Mouse (Mus musculus) spleen, adult 18-20 months (tissue): ENCODE results near the gene Scn10a.

Experiments used
- DNase-seq, 2 experiments: peaks; one replicate each; pipeline ENCODE4 v3.0.0; 2022; ENCODE audit warnings: mixed read lengths in 2 of 2

The Scn10a gene

DNA sequence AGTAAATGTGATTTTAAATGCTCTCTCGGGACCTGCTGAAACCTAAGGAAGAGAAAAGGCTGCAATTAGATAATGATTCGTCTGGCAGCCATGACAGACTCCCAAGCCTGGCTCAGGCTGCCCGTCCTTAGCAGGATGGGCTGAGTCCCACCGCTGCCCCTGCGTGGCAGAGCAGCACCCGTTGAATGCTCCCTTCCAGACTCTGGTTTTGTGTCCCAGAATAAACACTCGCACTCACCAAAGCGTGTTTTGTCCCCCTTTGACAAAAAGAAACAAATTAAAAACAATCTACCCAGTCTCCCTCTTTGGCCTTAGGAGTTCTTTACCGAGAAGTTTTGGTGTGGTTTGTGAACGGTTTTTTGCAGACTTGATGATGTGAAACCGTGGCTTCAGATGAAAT lies at the start of gene Scn10a:
Gene Scn10a, minus strand, starts transcription at position 101 of the 400 bp plus-strand sequence.
- no peak for DNase-seq

DNA sequence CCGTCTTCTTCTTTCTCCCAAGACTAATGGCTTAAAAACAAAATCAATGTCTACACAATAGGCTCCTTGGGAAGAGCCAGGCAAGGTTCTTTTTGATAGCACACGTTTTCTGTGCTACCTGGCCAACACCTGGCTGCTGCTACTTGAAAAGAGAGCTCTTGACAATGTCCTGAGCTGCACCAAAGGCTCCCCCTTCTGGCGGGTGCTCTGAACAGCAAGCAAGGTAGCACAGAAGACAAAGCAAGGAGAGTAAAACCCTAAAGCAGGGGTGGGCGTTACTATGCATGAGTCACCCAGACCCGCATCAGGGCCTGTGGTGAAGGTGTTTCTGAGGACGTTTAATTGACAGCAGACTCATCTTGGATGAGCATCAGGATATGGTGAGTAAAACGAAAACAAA lies 49.5 kb upstream of the Scn10a start:
- DNase-seq = peak in 1 of 2 experiments; percentile 31

- DNase-seq = no peak
Observed at GRCm38 (mm10) chr9:119760226-119760625, 41.1 kb upstream of the Scn10a start.

DNA sequence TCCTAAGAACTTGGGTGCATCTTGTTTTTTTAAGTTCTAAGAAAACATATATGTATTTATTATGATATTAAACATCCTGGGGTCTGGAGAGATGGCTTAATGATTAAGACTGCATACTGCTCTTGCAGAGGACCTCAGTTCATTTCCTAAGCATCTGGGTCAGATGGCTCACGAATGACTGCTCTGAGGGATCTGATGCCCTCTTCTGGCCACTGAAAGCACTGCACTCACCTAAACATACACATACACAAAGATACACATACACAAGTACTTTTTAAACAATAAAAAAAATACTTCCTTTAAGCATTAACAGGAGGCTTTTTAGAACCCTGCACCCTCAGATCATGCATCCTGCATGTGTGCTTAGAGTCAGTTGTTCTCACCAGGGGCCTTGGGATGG lies 40.3 kb upstream of the Scn10a start:
- no peak for DNase-seq

GRCm38 (mm10) chr9:119751507-119751906 lies 32.4 kb upstream of the Scn10a start:
- DNase-seq = no peak

- DNase-seq = no peak
Observed at GRCm38 (mm10) chr9:119749112-119749511, 30.0 kb upstream of the Scn10a start.

DNA sequence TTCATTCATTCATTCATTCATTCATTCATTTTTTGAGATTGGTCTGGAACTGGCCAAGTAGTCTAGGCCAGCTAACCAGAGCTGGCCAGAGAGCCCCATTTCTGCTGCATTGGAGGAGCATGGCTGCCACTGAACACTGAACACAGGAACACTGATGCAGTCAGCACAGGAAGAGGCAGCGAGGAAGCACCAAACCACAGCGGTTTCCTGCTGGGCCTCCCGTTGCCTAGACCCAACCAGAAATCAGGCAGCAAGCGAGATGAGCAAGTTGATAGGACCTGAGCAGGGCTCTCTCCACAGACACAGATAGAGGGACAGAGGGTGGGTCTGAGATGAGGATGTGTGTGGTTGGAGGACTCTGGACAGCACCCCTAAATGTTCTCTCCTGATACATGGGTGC lies 24.8 kb upstream of the Scn10a start:
- peak; percentile 37 to 42 for DNase-seq

- DNase-seq = no peak
Observed at GRCm38 (mm10) chr9:119743312-119743711, 24.2 kb upstream of the Scn10a start.

DNA sequence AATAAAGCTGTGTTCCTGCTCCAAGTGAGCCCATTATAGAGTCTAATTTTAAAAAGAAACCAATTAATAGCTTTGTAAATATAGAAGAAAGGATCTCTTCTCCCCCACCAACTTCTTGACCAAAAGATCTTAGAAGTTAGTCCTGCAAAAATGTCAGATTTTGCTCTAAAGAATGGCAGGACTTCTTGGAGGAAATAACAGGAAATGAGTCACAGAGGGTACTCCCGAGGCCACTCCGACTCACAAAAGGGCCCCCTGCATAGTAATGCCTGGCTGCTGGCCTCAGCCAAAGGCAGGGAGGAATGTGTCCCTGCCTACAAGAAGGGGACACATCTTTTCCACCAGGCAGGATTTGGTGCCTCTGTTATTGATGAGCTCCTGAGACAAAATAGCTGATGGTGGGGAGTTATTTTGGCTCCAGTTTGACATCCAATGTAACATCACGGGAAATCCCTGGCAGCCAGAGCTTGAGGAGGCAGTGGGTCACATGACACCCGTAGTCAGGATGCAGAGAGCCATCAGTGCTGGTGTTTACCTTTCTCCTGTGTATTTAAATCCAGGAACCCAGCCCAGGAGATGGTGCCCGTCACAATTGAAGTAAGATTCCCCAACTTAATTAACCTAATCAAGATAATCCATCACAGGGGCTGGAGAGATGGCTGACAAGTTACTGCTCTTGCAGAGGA lies 22.1 kb upstream of the Scn10a start:
- no peak for DNase-seq

DNA sequence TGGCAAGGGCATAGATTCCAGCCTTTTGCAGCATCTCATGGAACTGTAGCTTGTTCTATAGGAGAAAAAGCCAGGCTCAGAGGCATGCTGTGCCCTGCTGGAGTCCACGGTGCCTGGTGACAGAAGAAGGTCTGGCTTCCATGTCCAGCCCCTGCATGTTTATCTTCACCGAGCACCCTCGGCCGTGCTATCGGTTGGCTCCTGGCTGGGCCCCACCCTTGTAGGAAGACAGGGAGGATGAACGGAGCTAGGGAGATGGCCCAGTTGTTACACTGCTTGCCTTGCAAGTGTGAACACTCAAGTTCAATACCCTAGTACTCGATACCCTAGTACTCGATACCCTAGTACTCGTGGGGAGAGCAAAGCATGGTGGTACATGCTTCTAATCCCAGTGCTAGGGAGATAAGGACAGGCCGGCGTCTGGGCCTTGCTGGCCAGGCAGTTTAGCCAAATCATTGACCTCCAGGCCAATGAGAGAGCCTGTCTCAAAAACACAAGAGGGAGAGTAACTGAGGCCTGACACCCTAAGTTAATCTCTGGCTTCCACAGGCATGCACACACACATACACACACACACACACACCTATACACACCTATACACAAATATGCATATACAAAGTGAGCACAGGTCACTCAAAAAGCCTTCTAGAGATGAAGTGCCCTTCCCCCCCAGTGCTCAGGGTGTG lies 9.4 kb upstream of the Scn10a start:
- no peak for DNase-seq

DNA sequence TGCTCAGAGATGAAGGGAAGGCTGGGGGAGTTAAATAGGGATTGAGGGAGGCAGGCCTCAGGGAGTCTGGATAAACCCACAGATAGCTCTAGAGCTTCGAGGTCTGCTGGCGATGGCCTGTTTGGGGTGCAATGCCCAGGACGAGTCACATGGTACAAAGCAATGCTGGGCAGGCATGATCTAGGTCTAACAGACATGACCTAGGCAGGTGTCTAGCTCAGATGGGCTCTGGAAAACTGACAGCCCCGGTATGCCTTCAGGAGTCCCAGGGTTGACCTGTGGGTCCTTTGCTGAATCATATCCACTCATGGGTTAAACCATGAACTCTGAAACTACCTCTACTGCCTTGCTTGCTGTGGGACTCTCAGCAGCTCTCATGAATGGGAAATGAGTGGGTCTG lies 7.9 kb upstream of the Scn10a start:
- DNase-seq = no peak

GRCm38 (mm10) chr9:119725293-119725862 lies 6.3 kb upstream of the Scn10a start:
- DNase-seq = no peak

DNA sequence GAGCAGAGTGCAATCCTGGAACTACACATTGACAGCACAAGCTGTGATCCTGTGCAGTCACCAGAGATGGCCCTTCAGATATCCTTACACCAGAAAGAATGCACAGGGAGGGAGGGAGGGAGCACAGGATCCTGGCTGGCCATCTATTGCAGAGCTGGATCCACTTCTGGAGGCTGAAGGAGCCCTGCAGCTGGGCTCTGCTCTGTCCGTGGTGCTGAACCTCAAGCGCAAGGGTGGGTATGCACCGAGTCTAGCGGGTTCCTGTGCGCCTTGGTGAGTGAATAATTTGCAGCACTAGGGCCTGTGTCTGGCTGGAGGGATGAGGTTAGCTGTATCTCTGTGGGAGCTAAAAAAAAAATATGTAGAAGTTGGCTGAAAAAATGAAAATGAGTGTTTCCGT lies 12.4 kb downstream of the Scn10a start:
- no peak for DNase-seq

DNA sequence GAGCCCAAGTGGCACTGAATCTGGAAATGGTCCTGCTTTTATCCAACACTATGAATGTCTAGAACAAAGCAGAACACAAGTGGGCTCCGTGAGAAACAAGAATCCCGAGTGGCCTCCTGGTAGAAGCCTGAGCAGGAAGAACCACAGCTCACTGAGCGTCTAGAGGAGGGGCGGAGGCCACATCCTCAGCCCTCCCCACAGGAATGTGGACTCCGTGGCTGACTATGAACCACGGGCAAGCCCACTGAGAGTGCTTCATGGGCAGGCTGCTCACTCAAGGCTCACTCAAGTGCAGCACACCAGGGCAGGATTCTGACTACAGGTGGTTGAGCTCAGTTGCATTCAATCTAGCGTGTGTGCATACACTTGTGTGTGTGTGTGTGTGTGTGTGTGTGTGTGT lies 27.6 kb downstream of the Scn10a start:
- DNase-seq = no peak

- DNase-seq = no peak
Observed at GRCm38 (mm10) chr9:119691001-119691400, 28.1 kb downstream of the Scn10a start.

- DNase-seq = no peak
Observed at GRCm38 (mm10) chr9:119687893-119688292, 31.2 kb downstream of the Scn10a start.

GRCm38 (mm10) chr9:119686187-119686586 lies 32.9 kb downstream of the Scn10a start:
- peak in 1 of 2 experiments; percentile 3 for DNase-seq

- no peak for DNase-seq
Observed at GRCm38 (mm10) chr9:119680896-119681295, 38.2 kb downstream of the Scn10a start.

- no peak for DNase-seq
Observed at GRCm38 (mm10) chr9:119664109-119664508, 55.0 kb downstream of the Scn10a start.

DNA sequence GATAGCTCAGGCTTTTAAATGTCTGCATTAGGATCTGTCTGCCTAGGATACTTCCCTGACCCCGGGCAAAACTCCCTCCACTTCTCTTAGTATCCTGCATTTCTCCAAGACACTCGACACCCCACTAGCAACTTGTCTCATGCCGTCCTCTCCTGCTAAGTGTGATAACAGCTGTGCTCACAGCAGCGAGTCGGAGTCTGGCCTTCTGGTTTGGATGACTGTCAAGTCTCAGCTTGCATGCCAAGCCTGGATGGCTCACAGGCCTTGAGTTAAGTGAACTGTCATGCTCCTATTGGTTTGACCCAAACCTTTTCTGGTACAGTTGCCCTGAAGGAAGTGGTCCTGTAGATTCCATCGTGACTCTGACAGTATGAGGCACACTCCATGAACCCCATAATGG lies 63.0 kb downstream of the Scn10a start:
- DNase-seq = no peak

DNA sequence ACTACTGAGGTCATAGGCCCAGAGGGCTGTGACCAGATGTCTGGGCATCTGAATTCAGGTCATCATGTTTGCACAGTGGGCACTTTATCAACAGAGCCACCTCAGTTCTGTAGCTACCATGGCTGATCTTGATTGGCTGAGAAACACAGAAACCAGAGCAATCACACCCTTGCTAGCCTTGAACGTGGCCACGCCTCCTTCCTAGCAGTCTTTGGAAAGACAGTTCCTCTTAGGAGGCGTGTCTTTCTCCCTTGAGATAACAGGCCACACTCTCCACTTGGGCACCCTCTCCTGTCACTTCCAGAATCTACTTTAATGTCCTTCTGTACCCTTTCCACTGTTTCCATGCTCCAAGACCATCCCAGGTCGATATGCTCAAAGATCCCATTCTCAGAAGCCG lies 65.4 kb downstream of the Scn10a start:
- DNase-seq = no peak

GRCm38 (mm10) chr9:119646942-119647547 lies 72.1 kb downstream of the Scn10a start:
- peak; percentile 23 to 66 for DNase-seq

DNA sequence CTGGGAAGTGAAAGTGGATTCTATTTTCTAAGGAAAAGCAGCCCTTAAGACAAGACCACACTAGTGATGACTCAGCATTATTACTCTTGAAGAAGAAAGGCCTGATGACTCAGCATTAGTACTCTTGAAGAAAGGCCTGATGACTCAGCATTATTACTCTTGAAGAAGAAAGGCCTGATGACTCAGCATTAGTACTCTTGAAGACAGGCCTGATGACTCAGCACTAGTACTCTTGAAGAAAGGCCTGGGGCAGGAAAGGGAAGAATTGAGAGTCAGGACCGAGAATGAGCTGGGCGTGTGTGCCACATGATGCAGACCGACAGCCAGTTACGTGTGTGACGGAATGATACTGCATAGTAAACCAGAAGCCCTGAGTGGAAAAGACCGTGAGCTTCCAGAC lies 77.1 kb downstream of the Scn10a start:
- DNase-seq = no peak
